Comparison of ENCODE assay signal across 22 mouse cellular contexts in genomic region chr3:159477250-159477962, GRCm38 (mm10). TPM values are rescaled to one million over a fixed set of nuclear protein-coding genes. Genes with fewer than 3 reads are reported as not detected.
DNase-seq lines count a peak whose midpoint lies in the region; ATAC-seq lines count a peak whose summit lies in the region.
"Had no signal": no experiment of that assay in that cellular context is flagged by ENCODE, and none has a peak within 500 bp of the region (broad histone marks: within the 10 kb centered on the region; RNA-seq: fewer than 3 reads in every experiment).

No protein-coding gene starts in this region.

- no peaks in the 10 kb centered on the region for H3K27me3 ChIP-seq in intestine, embryonic 14.5 days (replicated peaks; ENCODE audit: control insufficient read depth, insufficient read depth, low read length)
- H3K27me3 ChIP-seq in intestine, embryonic 16.5 days (replicated peaks; ENCODE audit: control insufficient read depth, insufficient read depth, low read length): no peaks in the 10 kb centered on the region
- H3K27me3 ChIP-seq: embryonic facial prominence, embryonic 13.5 days; embryonic facial prominence, embryonic 15.5 days; forebrain, embryonic 12.5 days had no signal

- no peak overlapping the region for H3K4me2 ChIP-seq in intestine, embryonic 14.5 days (ENCODE audit: low read length)
- no peak overlapping the region for H3K4me2 ChIP-seq in intestine, embryonic 16.5 days (ENCODE audit: low read depth, low read length)
- H3K4me2 ChIP-seq: embryonic facial prominence, embryonic 13.5 days; embryonic facial prominence, embryonic 15.5 days; forebrain, embryonic 12.5 days had no signal

- H3K27ac ChIP-seq in intestine, embryonic 14.5 days (ENCODE audit: low read depth): no peak overlapping the region
- H3K27ac ChIP-seq in intestine, embryonic 16.5 days (ENCODE audit: low read length): no peak overlapping the region
- H3K27ac ChIP-seq: embryonic facial prominence, embryonic 13.5 days; embryonic facial prominence, embryonic 15.5 days; forebrain, embryonic 10.5 days; forebrain, embryonic 12.5 days had no signal

- peak; percentile 85 for ATAC-seq in intestine, embryonic 14.5 days (replicated peaks; ENCODE audit: low FRiP score, low TSS enrichment, low read depth)
- peak; percentile 95 for ATAC-seq in intestine, embryonic 16.5 days
- ATAC-seq in megakaryocyte, adult 5-6 weeks (ENCODE audit: poor library complexity, severe bottlenecking): no peak
- ATAC-seq: forebrain, embryonic 14.5 days; forebrain, embryonic 16.5 days had no signal

- no peaks in the 10 kb centered on the region for H3K9me3 ChIP-seq in intestine, embryonic 14.5 days (ENCODE audit: control insufficient read depth, low read length)
- H3K9me3 ChIP-seq in intestine, embryonic 16.5 days (ENCODE audit: control insufficient read depth, low read length): no peaks in the 10 kb centered on the region
- H3K9me3 ChIP-seq: embryonic facial prominence, embryonic 13.5 days; embryonic facial prominence, embryonic 15.5 days; forebrain, embryonic 10.5 days; forebrain, embryonic 12.5 days had no signal

- no peaks in the 10 kb centered on the region for H3K4me1 ChIP-seq in intestine, embryonic 14.5 days (replicated peaks; ENCODE audit: control insufficient read depth, insufficient read depth, low read length)
- no peaks in the 10 kb centered on the region; the same call in 1 of the 2 replicates for H3K4me1 ChIP-seq in intestine, embryonic 16.5 days (ENCODE audit: control insufficient read depth, insufficient read depth, low read length)
- H3K4me1 ChIP-seq: embryonic facial prominence, embryonic 13.5 days; embryonic facial prominence, embryonic 15.5 days; forebrain, embryonic 10.5 days; forebrain, embryonic 12.5 days had no signal

- H3K36me3 ChIP-seq in intestine, embryonic 14.5 days (ENCODE audit: control insufficient read depth, insufficient read depth, low read length): no peaks in the 10 kb centered on the region
- H3K36me3 ChIP-seq in intestine, embryonic 16.5 days (ENCODE audit: control insufficient read depth, insufficient read depth, low read length): no peaks in the 10 kb centered on the region
- H3K36me3 ChIP-seq: embryonic facial prominence, embryonic 13.5 days; embryonic facial prominence, embryonic 15.5 days; forebrain, embryonic 10.5 days; forebrain, embryonic 12.5 days had no signal

- no peak for DNase-seq in intestine, embryonic 14.5 days (ENCODE audit: low spot score)
- DNase-seq in large intestine, adult 2 months (ENCODE audit: low read depth, low spot score): peak; percentile 27
- DNase-seq in B cell, adult 2 months: no peak
- DNase-seq: adrenal gland, adult 2 months; adrenal gland, postnatal 10 days; adrenal gland, postnatal 25 days; cerebellum, adult 11 months; cerebellum, adult 18-20 months; cerebellum, adult 8-10 months; cerebellum, adult 9-11 months; cerebellum, postnatal 14 days; cerebellum, postnatal 36 days; embryo, embryonic 11 days had no signal

- no peak overlapping the region for H3K4me3 ChIP-seq in intestine, embryonic 14.5 days (ENCODE audit: low read depth, low read length)
- no peak overlapping the region for H3K4me3 ChIP-seq in intestine, embryonic 16.5 days (ENCODE audit: low read length)
- H3K4me3 ChIP-seq: embryonic facial prominence, embryonic 13.5 days; embryonic facial prominence, embryonic 15.5 days; erythroblast, embryonic 14.5 days; forebrain, embryonic 10.5 days; forebrain, embryonic 12.5 days had no signal

- no peak overlapping the region for H3K9ac ChIP-seq in intestine, embryonic 14.5 days (ENCODE audit: low read length)
- no peak overlapping the region for H3K9ac ChIP-seq in intestine, embryonic 16.5 days (ENCODE audit: low read depth, low read length)
- H3K9ac ChIP-seq: embryonic facial prominence, embryonic 13.5 days; embryonic facial prominence, embryonic 15.5 days; forebrain, embryonic 12.5 days had no signal

- WGBS in intestine, embryonic 14.5 days: 65% methylated on average over 1 of the region's 1 CpGs
- WGBS in intestine, embryonic 16.5 days: 54% methylated on average over 1 of the region's 1 CpGs
- WGBS in large intestine, adult 2 months: 33% methylated on average over 1 of the region's 1 CpGs

RNA-seq across cellular contexts. Expression of gene Depdc1a, which starts 17.8 kb away (rescaled TPM):
- polyA plus RNA-seq in intestine, embryonic 14.5 days (2014; fragmentation: Nextera tagmentation; extraction: Ambion mirVana): 29.7 and 38.5 TPM in 2 replicates
- polyA plus RNA-seq in intestine, embryonic 16.5 days (2015; fragmentation: Nextera tagmentation; extraction: Ambion mirVana): 21.1 and 24.7 TPM in 2 replicates
- polyA plus RNA-seq in large intestine, adult 2 months (2012; rRNA removed): 0.62 and 0.80 TPM in 2 replicates
- total RNA-seq in megakaryocyte, adult 5-6 weeks (2015): 51.9 and 63.5 TPM in 2 replicates
- 48.8 and 51.8 TPM in 2 replicates for total RNA-seq in megakaryocyte, adult 5-6 weeks (2017)
- polyA plus RNA-seq: adrenal gland, adult 2 months had no signal

Comparison
In these comparisons a context has a peak if more than half of its experiments do, and no peak if none do; other contexts are left out.
1. RNA of gene Depdc1a, which starts 17.8 kb away (polyA plus RNA-seq): 29.7 to 38.5 TPM in intestine, embryonic 14.5 days and 21.1 to 24.7 TPM in intestine, embryonic 16.5 days; 0.62 to 0.80 TPM in large intestine, adult 2 months; every median in the first group is over 10 times any median in the second.